Mouse (Mus musculus) kidney, embryonic 14.5 days (tissue): ENCODE data around the gene Hid1. TPM values are rescaled to one million over a fixed set of nuclear protein-coding genes. Genes with fewer than 3 reads are reported as not detected.

Experiments used
- ATAC-seq: fragments of 200-750 bp; cut with Nextera tagmentation; 2 replicates; pipeline ENCODE4 v1.8.0; 2017; ENCODE audit warnings: moderate number of reproducible peaks, mild to moderate bottlenecking, moderate TSS enrichment, moderate library complexity; ENCODE audit not compliant: low FRiP score, low TSS enrichment
- H3K27ac ChIP-seq: fragments of 300-500 bp; sonication (generic); 2 replicates; pipeline ENCODE4 v1.5.1; 2014; ENCODE audit warnings: low read depth, mild to moderate bottlenecking, low read length, moderate library complexity, mixed read lengths
- H3K27me3 ChIP-seq: fragments of 300-500 bp; sonication (generic); 2 replicates; pipeline ENCODE4 v1.6.1; 2014; ENCODE audit warnings: mild to moderate bottlenecking, low read length; ENCODE audit not compliant: control insufficient read depth, insufficient read depth
- H3K36me3 ChIP-seq: fragments of 300-500 bp; sonication (generic); 2 replicates; pipeline ENCODE4 v1.6.1; 2014; ENCODE audit warnings: low read length, mixed read lengths; ENCODE audit not compliant: control insufficient read depth, insufficient read depth
- H3K4me1 ChIP-seq: fragments of 300-500 bp; sonication (generic); 2 replicates; pipeline ENCODE4 v1.6.1; 2014; ENCODE audit warnings: low read length, mixed read lengths; ENCODE audit not compliant: control insufficient read depth, insufficient read depth
- H3K4me2 ChIP-seq: fragments of 300-500 bp; sonication (generic); replicated peaks from 2 replicates; pipeline ENCODE4 v1.6.1; 2014; ENCODE audit warnings: low read depth, mild to moderate bottlenecking, low read length
- H3K4me3 ChIP-seq: fragments of 300-500 bp; sonication (generic); 2 replicates; pipeline ENCODE4 v1.5.1; 2014; ENCODE audit warnings: mild to moderate bottlenecking, low read length
- H3K9ac ChIP-seq: fragments of 300-500 bp; sonication (generic); 2 replicates; pipeline ENCODE4 v1.6.1; 2014; ENCODE audit warnings: low read depth, mild to moderate bottlenecking, low read length, moderate library complexity
- H3K9me3 ChIP-seq: fragments of 300-500 bp; sonication (generic); 2 replicates; pipeline ENCODE4 v1.6.1; 2016; ENCODE audit warnings: low read length; ENCODE audit not compliant: control insufficient read depth
- WGBS: fragments of 180-500 bp; shearing (Covaris S2); extraction: QIAGEN DNeasy Blood & Tissue Kit; methylation state at CpG from one replicate; pipeline ENCODE4 v1.1.7; 2014; 5-methylcytosine and 5-hydroxymethylcytosine counted together
- polyA plus RNA-seq: library from polyadenylated mRNA; unstranded; fragments of >200 nt; fragmentation: Nextera tagmentation; extraction: Ambion mirVana; gene quantifications from 2 replicates; pipeline ENCODE4 v1.2.1, GENCODE M21; 2014

Gene Hid1
- polyA plus RNA-seq, 1 experiment from 2014 or later, result 4.4 TPM

DNA sequence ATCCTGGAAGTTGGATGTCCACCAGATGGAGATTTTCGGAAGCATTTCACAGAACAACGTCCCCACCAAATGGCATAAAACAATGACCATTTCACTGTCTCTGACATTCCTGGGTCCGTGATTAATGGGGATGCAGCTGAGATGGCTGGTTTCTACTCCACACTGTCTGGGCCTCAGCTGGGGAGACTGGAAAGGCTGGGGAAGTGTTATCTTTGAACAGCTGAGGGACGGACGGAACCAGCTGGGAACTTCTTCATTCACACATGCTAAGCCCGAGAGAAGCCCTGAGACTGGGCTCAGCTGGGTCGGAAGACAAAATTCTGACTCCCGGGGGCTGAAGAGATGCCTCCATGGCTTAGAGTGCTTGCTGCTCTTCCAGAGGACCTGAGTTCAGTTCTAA lies 3.8 kb upstream of the Hid1 start:
- Histone ChIP-seq H3K27me3 (peaks cover 44% of the 10 kb centered on the region), H3K4me3 (no peak overlapping the region), H3K9me3 (no peaks in the 10 kb centered on the region), H3K27ac (no peak overlapping the region; the same call in 1 of the 2 replicates), H3K4me2 (no peak overlapping the region), H3K36me3 (no peaks in the 10 kb centered on the region), H3K9ac (no peak overlapping the region), H3K4me1 (peaks cover 12% of the 10 kb centered on the region)
- 66% methylated on average over 8 of the region's 8 CpGs for WGBS
- no peak for ATAC-seq

DNA sequence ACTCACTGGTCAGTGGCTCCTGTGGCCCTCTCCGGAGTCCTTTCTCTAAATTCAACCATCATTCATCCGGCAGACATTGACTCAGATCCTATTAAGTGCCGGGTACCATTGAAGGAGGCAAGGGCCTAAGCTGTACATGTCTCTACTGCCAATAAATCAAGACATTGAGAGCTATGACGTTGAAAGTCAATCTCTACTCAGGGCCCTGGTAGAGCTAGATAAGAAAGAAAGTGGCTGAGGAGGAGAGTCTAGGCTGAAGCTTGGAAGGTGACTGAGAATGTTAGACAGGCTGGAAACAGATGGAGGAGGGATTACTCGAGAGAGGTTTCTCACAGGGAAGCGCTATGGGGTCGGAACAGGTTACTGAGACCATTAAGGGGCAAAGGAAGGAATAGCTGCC lies 2.8 kb upstream of the Hid1 start:
- H3K4me1 ChIP-seq, result peaks cover 12% of the 10 kb centered on the region
- H3K27ac ChIP-seq, result no peak overlapping the region
- ATAC-seq, result no peak
- no peaks in the 10 kb centered on the region for H3K9me3 ChIP-seq
- no peak overlapping the region for H3K4me3 ChIP-seq
- H3K27me3 ChIP-seq, result peaks cover 45% of the 10 kb centered on the region
- WGBS, result 44% methylated on average over 7 of the region's 7 CpGs
- H3K4me2 ChIP-seq, result no peak overlapping the region
- H3K9ac ChIP-seq, result no peak overlapping the region
- H3K36me3 ChIP-seq, result no peaks in the 10 kb centered on the region

DNA sequence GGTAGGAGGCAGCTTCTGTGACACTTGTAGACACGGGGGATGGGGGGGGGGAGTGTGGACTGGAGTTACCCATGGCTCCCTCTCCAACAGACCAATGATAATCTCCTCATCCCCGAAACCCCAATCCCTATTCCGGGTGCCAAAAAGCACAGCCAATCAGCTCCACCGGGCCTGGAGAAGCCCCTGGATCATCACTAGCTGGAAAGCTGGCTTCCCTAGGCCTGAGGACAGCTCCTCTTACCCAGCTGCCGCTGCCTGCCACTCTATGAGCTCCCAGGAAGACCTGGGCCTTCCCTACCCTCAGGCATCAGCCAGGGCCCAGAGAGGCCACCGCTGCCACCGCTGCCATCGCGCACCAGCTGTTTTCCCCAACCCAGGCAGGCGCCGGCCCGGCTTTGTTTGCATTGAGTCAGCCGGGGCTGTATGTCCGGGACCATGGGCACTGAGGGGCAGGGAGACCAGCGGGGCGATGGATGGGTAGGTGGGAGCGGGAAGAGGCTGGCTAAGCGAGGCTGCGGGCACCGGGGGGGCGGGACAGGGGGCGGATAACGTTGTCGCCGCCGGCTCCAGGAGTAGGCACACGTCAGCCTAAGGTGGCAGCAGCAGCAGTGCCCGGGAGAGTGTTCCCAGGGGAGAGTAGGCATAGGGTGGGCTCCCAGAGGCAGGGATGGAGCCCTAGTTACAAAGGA lies 706 bp downstream of the Hid1 start:
- H3K4me2 ChIP-seq, result peak overlapping the region; percentile 80
- H3K27ac ChIP-seq, result no peak overlapping the region
- no peaks in the 10 kb centered on the region for H3K36me3 ChIP-seq
- peak overlapping the region; percentile 48 for H3K4me3 ChIP-seq
- H3K4me1 ChIP-seq, result peaks cover 8% of the 10 kb centered on the region
- WGBS, result 4% methylated on average over 28 of the region's 28 CpGs
- peak; percentile 25; the same call in 1 of the 2 replicates for ATAC-seq
- H3K9ac ChIP-seq, result peak overlapping the region; percentile 47
- H3K9me3 ChIP-seq, result no peaks in the 10 kb centered on the region
- peaks cover 30% of the 10 kb centered on the region for H3K27me3 ChIP-seq

GRCm38 (mm10) chr11:115366039-115366705 lies 1.4 kb downstream of the Hid1 start:
- Histone ChIP-seq H3K4me3 (no peak overlapping the region; the same call in 1 of the 2 replicates), H3K27me3 (peaks cover 30% of the 10 kb centered on the region), H3K9ac (no peak overlapping the region), H3K4me1 (peaks cover 8% of the 10 kb centered on the region), H3K36me3 (no peaks in the 10 kb centered on the region), H3K27ac (no peak overlapping the region), H3K4me2 (0 out of 2 replicates have a peak overlapping the region, but pooled peaks have one; percentile 3), H3K9me3 (no peaks in the 10 kb centered on the region)
- peak; percentile 34; the same call in 1 of the 2 replicates for ATAC-seq
- 44% methylated on average over 7 of the region's 7 CpGs for WGBS

DNA sequence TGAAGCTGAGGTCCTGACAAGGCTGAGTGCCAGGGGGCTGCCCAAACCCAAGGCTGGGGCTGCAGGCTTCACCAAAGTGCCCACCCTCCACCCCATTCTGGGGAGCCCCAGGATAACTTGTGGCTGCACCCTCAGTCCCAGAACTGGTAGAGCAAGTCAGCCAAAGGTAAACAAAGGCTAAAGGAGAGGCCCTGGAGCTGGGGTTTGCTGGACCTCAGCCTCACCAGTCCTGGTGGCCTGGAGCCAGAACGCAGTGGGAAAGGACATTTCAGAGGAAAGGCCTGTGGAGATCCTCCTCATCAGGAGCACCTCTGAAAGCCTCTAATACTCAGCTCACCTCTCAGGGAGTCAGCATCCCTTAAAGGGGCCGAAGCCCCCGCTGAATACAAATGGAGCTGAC lies 3.4 kb downstream of the Hid1 start:
- H3K4me2 ChIP-seq, result no peak overlapping the region
- WGBS, result 86% methylated on average over 3 of the region's 3 CpGs
- no peak for ATAC-seq
- no peaks in the 10 kb centered on the region for H3K36me3 ChIP-seq
- no peak overlapping the region for H3K9ac ChIP-seq
- no peak overlapping the region for H3K4me3 ChIP-seq
- peaks cover 8% of the 10 kb centered on the region for H3K4me1 ChIP-seq
- H3K9me3 ChIP-seq, result no peaks in the 10 kb centered on the region
- no peak overlapping the region for H3K27ac ChIP-seq
- peaks cover 30% of the 10 kb centered on the region for H3K27me3 ChIP-seq

DNA sequence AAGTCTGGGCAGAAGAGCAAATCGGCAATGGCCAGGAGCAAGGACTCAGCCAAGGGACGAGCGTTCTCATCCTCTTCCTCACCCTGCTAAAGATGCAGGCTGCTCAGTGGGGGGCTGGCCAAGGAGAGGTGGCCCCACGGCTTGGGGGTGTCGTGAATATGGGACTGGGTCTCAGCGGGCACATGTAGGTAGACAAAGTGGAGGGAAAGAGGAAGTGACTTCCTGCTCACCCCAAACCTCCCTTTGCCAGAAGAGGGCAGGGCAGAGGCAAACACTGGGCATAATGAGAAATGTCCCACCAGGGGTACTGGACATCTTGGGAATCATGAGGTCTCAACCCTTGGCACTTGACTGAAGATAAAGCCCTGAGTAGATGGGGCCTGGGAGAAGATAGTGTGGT lies 7.8 kb downstream of the Hid1 start:
- Histone ChIP-seq H3K4me3 (no peak overlapping the region), H3K36me3 (no peaks in the 10 kb centered on the region), H3K9me3 (no peaks in the 10 kb centered on the region), H3K4me2 (no peak overlapping the region), H3K9ac (no peak overlapping the region), H3K27ac (no peak overlapping the region), H3K27me3 (peaks cover 4% of the 10 kb centered on the region; the same call in 1 of the 2 replicates), H3K4me1 (peaks cover 3% of the 10 kb centered on the region; the same call in 1 of the 2 replicates)
- no peak for ATAC-seq
- WGBS, result 66% methylated on average over 6 of the region's 6 CpGs

GRCm38 (mm10) chr11:115359293-115359692 lies 8.3 kb downstream of the Hid1 start:
- H3K4me3 ChIP-seq, result no peak overlapping the region
- no peak for ATAC-seq
- no peaks in the 10 kb centered on the region for H3K36me3 ChIP-seq
- H3K27me3 ChIP-seq, result peaks cover 4% of the 10 kb centered on the region; the same call in 1 of the 2 replicates
- peaks cover 3% of the 10 kb centered on the region; the same call in 1 of the 2 replicates for H3K4me1 ChIP-seq
- H3K9ac ChIP-seq, result no peak overlapping the region
- 46% methylated on average over 3 of the region's 3 CpGs for WGBS
- H3K27ac ChIP-seq, result no peak overlapping the region
- no peaks in the 10 kb centered on the region for H3K9me3 ChIP-seq
- no peak overlapping the region for H3K4me2 ChIP-seq

GRCm38 (mm10) chr11:115358468-115358867 lies 9.1 kb downstream of the Hid1 start:
- no peak overlapping the region for H3K4me2 ChIP-seq
- H3K4me3 ChIP-seq, result no peak overlapping the region
- peaks cover 4% of the 10 kb centered on the region; the same call in 1 of the 2 replicates for H3K27me3 ChIP-seq
- ATAC-seq, result peak; percentile 47; the same call in 1 of the 2 replicates
- H3K27ac ChIP-seq, result no peak overlapping the region
- peaks cover 3% of the 10 kb centered on the region; the same call in 1 of the 2 replicates for H3K4me1 ChIP-seq
- H3K9me3 ChIP-seq, result no peaks in the 10 kb centered on the region
- no peaks in the 10 kb centered on the region for H3K36me3 ChIP-seq
- WGBS, result 12% methylated on average over 5 of the region's 5 CpGs
- H3K9ac ChIP-seq, result no peak overlapping the region

GRCm38 (mm10) chr11:115354183-115354582 lies 13.4 kb downstream of the Hid1 start:
- ATAC-seq, result no peak
- H3K27ac ChIP-seq, result no peak overlapping the region
- H3K36me3 ChIP-seq, result no peaks in the 10 kb centered on the region
- no peak overlapping the region for H3K4me3 ChIP-seq
- H3K9me3 ChIP-seq, result no peaks in the 10 kb centered on the region
- H3K4me1 ChIP-seq, result peaks cover 4% of the 10 kb centered on the region; the same call in 1 of the 2 replicates
- no peak overlapping the region for H3K9ac ChIP-seq
- H3K27me3 ChIP-seq, result peaks cover 4% of the 10 kb centered on the region; the same call in 1 of the 2 replicates
- WGBS, result 5% methylated on average over 8 of the region's 8 CpGs
- H3K4me2 ChIP-seq, result no peak overlapping the region
